Comparison of ENCODE assay signal across 8 mouse cellular contexts in genomic region chr11:75178672-75179208, GRCm38 (mm10). TPM values are rescaled to one million over a fixed set of nuclear protein-coding genes. Genes with fewer than 3 reads are reported as not detected.
A peak's percentile ranks its signal among the peaks of the same experiment; 100 is the strongest.
DNase-seq lines count a peak whose midpoint lies in the region; ATAC-seq and TF ChIP-seq lines count a peak whose summit lies in the region.

Gene Ovca2 (minus strand): TSS chr11:75178835.

- peak within 1 kb of the TSS; percentile 86 for H3K9ac ChIP-seq in embryonic facial prominence, embryonic 13.5 days
- peak within 1 kb of the TSS; percentile 79 for H3K9ac ChIP-seq in midbrain, embryonic 12.5 days (replicated peaks)

- peak; percentile 88 for TF ChIP-seq CTCF in small intestine, adult 2 months (IDR thresholded peaks at IDR 0.05; ENCODE audit: extremely low read depth, insufficient read length, insufficient replicate concordance, low read depth, low read length)

- DNase-seq in 3T3-L1 (ENCODE audit: low read depth, low spot score): peak; percentile 90
- peak; percentile 67 to 84 for DNase-seq in adrenal gland, postnatal 4 days (ENCODE audit: low spot score in 2 of 2)
- DNase-seq in heart, adult 11 months: peak; percentile 98
- DNase-seq in kidney, adult 11 months: peak; percentile 90
- peak; percentile 96 for DNase-seq in limb, embryonic 10.5 days (ENCODE audit: low spot score)

- H3K4me2 ChIP-seq in embryonic facial prominence, embryonic 13.5 days: peak within 1 kb of the TSS; percentile 94
- peak within 1 kb of the TSS; percentile 97 for H3K4me2 ChIP-seq in midbrain, embryonic 12.5 days (replicated peaks)

- peaks cover 3% of the 10 kb centered on the region; the same call in 1 of the 2 replicates for H3K27me3 ChIP-seq in embryonic facial prominence, embryonic 13.5 days
- H3K27me3 ChIP-seq in limb, embryonic 10.5 days (ENCODE audit: low read depth, poor library complexity, severe bottlenecking): peaks cover 5% of the 10 kb centered on the region; the same call in 1 of the 2 replicates
- H3K27me3 ChIP-seq in midbrain, embryonic 12.5 days: peaks cover 14% of the 10 kb centered on the region
- no peaks in the 10 kb centered on the region for H3K27me3 ChIP-seq in small intestine, adult 2 months (ENCODE audit: control insufficient read depth, insufficient read depth, low read length)

- H3K4me1 ChIP-seq in embryonic facial prominence, embryonic 13.5 days: peaks cover 21% of the 10 kb centered on the region
- H3K4me1 ChIP-seq in limb, embryonic 10.5 days: peaks cover 25% of the 10 kb centered on the region
- peaks cover 24% of the 10 kb centered on the region for H3K4me1 ChIP-seq in midbrain, embryonic 12.5 days
- peaks cover 12% of the 10 kb centered on the region for H3K4me1 ChIP-seq in small intestine, adult 2 months (ENCODE audit: control insufficient read depth, insufficient read depth, insufficient read length, low read length)

- H3K27ac ChIP-seq in embryonic facial prominence, embryonic 13.5 days: peak within 1 kb of the TSS; percentile 79
- H3K27ac ChIP-seq in limb, embryonic 10.5 days: peak within 1 kb of the TSS; percentile 90
- peak within 1 kb of the TSS; percentile 79 for H3K27ac ChIP-seq in midbrain, embryonic 12.5 days (replicated peaks)
- no peak within 1 kb of the TSS for H3K27ac ChIP-seq in small intestine, adult 2 months (ENCODE audit: insufficient read depth, low read depth, low read length)

- WGBS in embryonic facial prominence, embryonic 13.5 days: under 1% methylated on average over 33 of the region's 33 CpGs
- under 1% methylated on average over 33 of the region's 33 CpGs for WGBS in limb, embryonic 10.5 days
- WGBS in midbrain, embryonic 12.5 days: under 1% methylated on average over 33 of the region's 33 CpGs
- WGBS in small intestine, adult 2 months: under 1% methylated on average over 33 of the region's 33 CpGs

- peak; percentile 68 for TF ChIP-seq POLR2A in small intestine, adult 2 months (IDR thresholded peaks at IDR 0.05; ENCODE audit: low read depth, low read length)

- peaks cover 44% of the 10 kb centered on the region for H3K36me3 ChIP-seq in embryonic facial prominence, embryonic 13.5 days
- peaks cover 57% of the 10 kb centered on the region for H3K36me3 ChIP-seq in limb, embryonic 10.5 days
- H3K36me3 ChIP-seq in midbrain, embryonic 12.5 days: peaks cover 29% of the 10 kb centered on the region
- H3K36me3 ChIP-seq in small intestine, adult 2 months (ENCODE audit: control insufficient read depth, insufficient read depth, low read length): peaks cover 5% of the 10 kb centered on the region

- ATAC-seq in embryonic facial prominence, embryonic 13.5 days (ENCODE audit: insufficient number of reproducible peaks, insufficient read depth, low FRiP score, low TSS enrichment, low read depth): peak; percentile 89
- ATAC-seq in midbrain, embryonic 12.5 days (ENCODE audit: low FRiP score, low read depth): peak; percentile 96

- peak within 1 kb of the TSS; percentile 84 for H3K4me3 ChIP-seq in embryonic facial prominence, embryonic 13.5 days
- H3K4me3 ChIP-seq in limb, embryonic 10.5 days: peak within 1 kb of the TSS; percentile 87
- H3K4me3 ChIP-seq in midbrain, embryonic 12.5 days: peak within 1 kb of the TSS; percentile 71
- H3K4me3 ChIP-seq in small intestine, adult 2 months (ENCODE audit: low read depth, low read length): peak within 1 kb of the TSS; percentile 84

- no peaks in the 10 kb centered on the region for H3K9me3 ChIP-seq in embryonic facial prominence, embryonic 13.5 days
- H3K9me3 ChIP-seq in limb, embryonic 10.5 days (replicated peaks): no peaks in the 10 kb centered on the region
- no peaks in the 10 kb centered on the region for H3K9me3 ChIP-seq in midbrain, embryonic 12.5 days

RNA-seq across cellular contexts. Expression of gene Ovca2, which starts in this region (rescaled TPM):
- 10 to 100 TPM; 16.0 to 17.4 TPM for total RNA-seq in adrenal gland, postnatal 4 days (2021)
- 28.7 and 30.4 TPM in 2 replicates for polyA plus RNA-seq in embryonic facial prominence, embryonic 13.5 days (2015; fragmentation: Nextera tagmentation; extraction: Ambion mirVana)
- 38.0 and 39.9 TPM in 2 replicates for polyA plus RNA-seq in limb, embryonic 10.5 days (2016; fragmentation: Nextera tagmentation; extraction: Ambion mirVana)
- 23.2 and 24.9 TPM in 2 replicates for polyA plus RNA-seq in midbrain, embryonic 12.5 days (2016; fragmentation: Nextera tagmentation; extraction: Ambion mirVana)
- 12.8 and 14.2 TPM in 2 replicates for polyA plus RNA-seq in small intestine, adult 2 months (2012; rRNA removed)
